Mouse (Mus musculus) cortical plate, adult 2 months (tissue): ENCODE data around the gene Igsf9. TPM values are rescaled to one million over a fixed set of nuclear protein-coding genes. Genes with fewer than 3 reads are reported as not detected.
A peak's percentile ranks its signal among the peaks of the same experiment; 100 is the strongest.

Experiments used
- H3K27ac ChIP-seq: fragments of 200-500 bp; 2 replicates; pipeline ENCODE4 v1.5.1; 2012; ENCODE audit warnings: low read length, control low read depth, inconsistent platforms; ENCODE audit not compliant: insufficient read depth
- H3K4me1 ChIP-seq: fragments of 200-500 bp; 2 replicates; pipeline ENCODE4 v1.6.1; 2011; ENCODE audit warnings: low read length; ENCODE audit not compliant: control insufficient read depth, insufficient read depth
- H3K4me3 ChIP-seq: fragments of 200-500 bp; 2 replicates; pipeline ENCODE4 v1.5.1; 2011; ENCODE audit warnings: mild to moderate bottlenecking, low read length, control low read depth; ENCODE audit not compliant: insufficient read depth
- CTCF ChIP-seq: fragments of 200-500 bp; IDR thresholded peaks from 2 replicates; pipeline ENCODE4 v1.5.1; 2011; ENCODE audit warnings: mild to moderate bottlenecking, control low read depth, low read length; ENCODE audit not compliant: insufficient read depth; ENCODE audit errors: extremely low read depth
- POLR2A ChIP-seq: fragments of 200-500 bp; IDR thresholded peaks from 2 replicates; pipeline ENCODE4 v1.6.1; 2011; ENCODE audit warnings: mild to moderate bottlenecking, low read length, control low read depth; ENCODE audit not compliant: insufficient read depth; ENCODE audit errors: extremely low read depth
- polyA plus RNA-seq: library from polyadenylated mRNA; depleted of rRNA; stranded (reverse); fragments of >200 nt; gene quantifications from 2 replicates; pipeline ENCODE4 v1.2.3, GENCODE M21; 2012; rRNA removed

The Igsf9 gene
- polyA plus RNA-seq: 15.6 and 16.2 TPM in 2 replicates

GRCm38 (mm10) chr1:172481540-172482280 is at the start of gene Igsf9:
Gene Igsf9 (plus strand): TSS chr1:172481788.
- H3K4me1 ChIP-seq: no peaks in the 10 kb centered on the region
- TF ChIP-seq CTCF: 0 out of 2 replicates have a peak, but pooled peaks have one; percentile 2
- no peak for TF ChIP-seq POLR2A
- no peak within 1 kb of the TSS for H3K27ac ChIP-seq

GRCm38 (mm10) chr1:172431836-172432586 is 49.6 kb upstream of the Igsf9 start:
- H3K4me3 ChIP-seq: no peak overlapping the region
- no peak overlapping the region for H3K27ac ChIP-seq
- TF ChIP-seq CTCF (no peak), POLR2A (no peak)
- no peaks in the 10 kb centered on the region for H3K4me1 ChIP-seq

More at GRCm38 (mm10) chr1:172481540-172482280, at the start of gene Igsf9:
- peak within 1 kb of the TSS; percentile 37 for H3K4me3 ChIP-seq

GRCm38 (mm10) chr1:172432587-172432955 is 49.0 kb upstream of the Igsf9 start:
- H3K4me1 ChIP-seq: no peaks in the 10 kb centered on the region
- H3K27ac ChIP-seq: no peak overlapping the region
- no peak overlapping the region for H3K4me3 ChIP-seq
- TF ChIP-seq CTCF: no peak
- TF ChIP-seq POLR2A: no peak

- Histone ChIP-seq H3K27ac (no peak overlapping the region), H3K4me3 (no peak overlapping the region), H3K4me1 (no peaks in the 10 kb centered on the region)
- TF ChIP-seq POLR2A (no peak), CTCF (no peak)
Measured at GRCm38 (mm10) chr1:172433012-172433850, 48.4 kb upstream of the Igsf9 start.

GRCm38 (mm10) chr1:172433851-172434165 is 47.8 kb upstream of the Igsf9 start:
- H3K27ac ChIP-seq: no peak overlapping the region
- no peak for TF ChIP-seq CTCF
- no peak for TF ChIP-seq POLR2A

GRCm38 (mm10) chr1:172436785-172437184 is 44.8 kb upstream of the Igsf9 start:
- no peak for TF ChIP-seq POLR2A
- no peak for TF ChIP-seq CTCF
- Histone ChIP-seq H3K4me3 (no peak overlapping the region), H3K4me1 (no peaks in the 10 kb centered on the region), H3K27ac (no peak overlapping the region)

More at GRCm38 (mm10) chr1:172433851-172434165, 47.8 kb upstream of the Igsf9 start:
- Histone ChIP-seq H3K4me1 (no peaks in the 10 kb centered on the region), H3K4me3 (no peak overlapping the region)

GRCm38 (mm10) chr1:172438621-172439020 is 43.0 kb upstream of the Igsf9 start:
- Histone ChIP-seq H3K4me3 (no peak overlapping the region), H3K4me1 (no peaks in the 10 kb centered on the region), H3K27ac (no peak overlapping the region)
- TF ChIP-seq POLR2A (no peak), CTCF (no peak)

GRCm38 (mm10) chr1:172440521-172440920 is 41.1 kb upstream of the Igsf9 start:
- no peaks in the 10 kb centered on the region for H3K4me1 ChIP-seq
- H3K4me3 ChIP-seq: no peak overlapping the region
- TF ChIP-seq CTCF (no peak), POLR2A (no peak)
- H3K27ac ChIP-seq: no peak overlapping the region

GRCm38 (mm10) chr1:172441935-172442445 is 39.6 kb upstream of the Igsf9 start:
- TF ChIP-seq POLR2A (no peak), CTCF (no peak)
- Histone ChIP-seq H3K4me3 (no peak overlapping the region), H3K4me1 (no peaks in the 10 kb centered on the region), H3K27ac (no peak overlapping the region)

GRCm38 (mm10) chr1:172450226-172450625 is 31.4 kb upstream of the Igsf9 start:
- TF ChIP-seq CTCF (no peak), POLR2A (no peak)
- Histone ChIP-seq H3K27ac (no peak overlapping the region), H3K4me1 (no peaks in the 10 kb centered on the region)

More at GRCm38 (mm10) chr1:172450226-172450625, 31.4 kb upstream of the Igsf9 start:
- H3K4me3 ChIP-seq: no peak overlapping the region
